Mouse (Mus musculus) neural tube, postnatal 0 days (tissue): ENCODE measurements around the gene Olfr291. TPM values are rescaled to one million over a fixed set of nuclear protein-coding genes. Genes with fewer than 3 reads are reported as not detected.

Experiments
- polyA plus RNA-seq: library from polyadenylated mRNA; unstranded; fragments of >200 nt; fragmentation: Nextera tagmentation; extraction: Ambion mirVana; gene quantifications from 2 replicates; pipeline ENCODE4 v1.2.1, GENCODE M21; 2015

Olfr291 gene
- not detected in 2 replicates for polyA plus RNA-seq

DNA sequence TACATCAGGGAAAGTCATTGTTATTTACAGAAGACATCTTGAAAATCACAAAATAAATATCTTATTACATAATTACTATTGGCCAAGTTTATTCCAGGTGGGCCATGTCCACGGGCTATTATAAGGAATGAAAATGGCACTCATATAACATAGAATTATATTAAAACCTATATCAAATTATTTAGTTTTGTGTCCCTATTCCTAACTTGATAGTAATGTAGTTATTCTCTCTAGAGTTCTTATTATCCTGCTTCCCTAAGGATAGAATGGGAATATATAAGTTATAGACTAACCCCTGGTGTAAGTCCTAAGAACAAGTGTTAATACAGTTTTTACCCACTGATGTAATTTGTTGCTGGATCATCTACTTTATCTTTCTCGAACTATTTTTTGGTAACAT is at the start of gene Olfr291:
Gene Olfr291 (plus strand): TSS at position 301 of the 400 bp plus-strand sequence.

Other genes starting within 250 kb of the Olfr291 start
- gene Fah, start 246.8 kb upstream of the Olfr291 start, polyA plus RNA-seq = 16.1 and 17.3 TPM in 2 replicates
- gene Zfand6, start 163.6 kb upstream of the Olfr291 start, polyA plus RNA-seq = 138 and 157 TPM in 2 replicates
- not detected in 2 replicates for gene Vmn2r65, start 110.6 kb downstream of the Olfr291 start, polyA plus RNA-seq
- gene Vmn2r66, start 158.7 kb downstream of the Olfr291 start, polyA plus RNA-seq = not detected in 2 replicates